Mouse (Mus musculus) heart, adult 2 months (tissue): ENCODE measurements around the gene Iglon5. TPM values are rescaled to one million over a fixed set of nuclear protein-coding genes. Genes with fewer than 3 reads are reported as not detected.

Experiments
- DNase-seq, 2 experiments: peaks; one replicate each; pipeline ENCODE4 v3.0.0; 2021
- H3K27ac ChIP-seq: fragments of 200-600 bp; 2 replicates; pipeline ENCODE4 v1.8.1; 2022
- H3K27me3 ChIP-seq: fragments of 200-500 bp; 2 replicates; pipeline ENCODE4 v1.6.1; 2012; ENCODE audit warnings: mild to moderate bottlenecking, low read length, inconsistent platforms, mixed read lengths; ENCODE audit not compliant: control insufficient read depth, insufficient read depth
- H3K36me3 ChIP-seq: fragments of 200-500 bp; 2 replicates; pipeline ENCODE4 v1.6.1; 2012; ENCODE audit warnings: low read length, inconsistent platforms; ENCODE audit not compliant: control insufficient read depth, insufficient read depth
- H3K4me1 ChIP-seq: fragments of 200-500 bp; 2 replicates; pipeline ENCODE4 v1.6.1; 2011; ENCODE audit warnings: low read length; ENCODE audit not compliant: control insufficient read depth, insufficient read depth
- H3K4me3 ChIP-seq: fragments of 200-600 bp; 2 replicates; pipeline ENCODE4 v1.8.1; 2022
- H3K79me2 ChIP-seq: fragments of 200-500 bp; replicated peaks from 2 replicates; pipeline ENCODE4 v1.6.1; 2012; ENCODE audit warnings: mild to moderate bottlenecking, inconsistent platforms, low read length, moderate library complexity, mixed read lengths; ENCODE audit not compliant: control insufficient read depth, insufficient read depth
- H3K9ac ChIP-seq: fragments of 200-500 bp; 2 replicates; pipeline ENCODE4 v1.6.1; 2012; ENCODE audit warnings: low read depth, mild to moderate bottlenecking, control low read depth, inconsistent platforms, low read length, mixed read lengths
- CTCF ChIP-seq: fragments of 200-600 bp; IDR thresholded peaks from 2 replicates; pipeline ENCODE4 v1.8.1; 2022; ENCODE audit warnings: antibody characterized with exemption, mild to moderate bottlenecking, moderate library complexity
- EP300 ChIP-seq: fragments of 200-500 bp; IDR thresholded peaks from 2 replicates; pipeline ENCODE4 v1.6.1; 2011; ENCODE audit warnings: low read depth, low read length, control low read depth; ENCODE audit not compliant: insufficient read depth
- POLR2A ChIP-seq: fragments of 200-500 bp; IDR thresholded peaks from 2 replicates; pipeline ENCODE4 v1.6.1; 2011; ENCODE audit warnings: mild to moderate bottlenecking, low read depth, low read length, control low read depth; ENCODE audit not compliant: insufficient read depth
- WGBS: fragments of 180-500 bp; shearing (Covaris S2); methylation state at CpG from one replicate; pipeline ENCODE4 v1.1.7; 2018; 5-methylcytosine and 5-hydroxymethylcytosine counted together
- intact Hi-C: fragments of 180-260 bp; cut with DNase I; formaldehyde crosslinking; loops from one replicate; pipeline ENCODE4 v1.15.1; 2025
- polyA plus RNA-seq: library from polyadenylated mRNA; depleted of rRNA; stranded (reverse); fragments of >200 nt; gene quantifications from 2 replicates; pipeline ENCODE4 v1.2.3, GENCODE M21; 2012
- total RNA-seq, 2 experiments: library from RNA; stranded (reverse); gene quantifications; 2 replicates each; pipeline ENCODE4 v1.2.3; 2021

Gene Iglon5
- total and polyA plus RNA-seq, 3 experiments = 0.14 to 0.78 (median 0.16) TPM

- Histone ChIP-seq H3K9ac (no peak overlapping the region), H3K27me3 (no peaks in the 10 kb centered on the region), H3K4me3 (no peak overlapping the region), H3K79me2 (no peaks in the 10 kb centered on the region), H3K27ac (no peak overlapping the region), H3K36me3 (no peaks in the 10 kb centered on the region), H3K4me1 (no peaks in the 10 kb centered on the region; the same call in 1 of the 2 replicates)
- no peak for DNase-seq
- 83% methylated on average over 7 of the region's 7 CpGs for WGBS
- no peak for TF ChIP-seq CTCF
- no peak for TF ChIP-seq EP300
- TF ChIP-seq POLR2A = no peak
- intact Hi-C loops = loop anchor here (10.0 kb wide), 1 partner anchor 179 kb away; no protein-coding TSS in a partner anchor
These were observed 25.9 kb downstream of the Iglon5 start for GRCm38 (mm10) chr7:43463976-43464375.

DNA sequence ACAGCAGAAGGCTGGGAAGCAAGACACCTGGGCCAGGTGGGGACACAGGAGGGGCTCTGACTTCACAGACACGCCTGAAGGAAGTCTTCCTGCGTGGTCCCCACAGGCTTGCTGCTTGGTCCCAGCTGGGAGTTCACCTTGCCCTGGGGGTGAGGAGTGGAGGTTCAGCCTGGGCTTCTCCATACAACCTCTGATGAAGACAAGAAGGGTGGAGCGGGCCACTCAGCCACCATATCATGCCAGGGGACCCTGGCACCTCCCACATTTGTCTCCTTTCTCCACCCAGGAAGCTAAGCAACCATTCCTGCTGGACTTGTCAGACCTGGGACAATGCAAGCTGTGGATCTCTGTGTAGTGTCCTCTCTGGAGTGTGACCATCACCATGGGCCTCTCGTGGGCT, 27.0 kb downstream of the Iglon5 start, which contains the start of gene Vsig10l:
Vsig10l (plus strand) TSS at position 301 of the 400 bp plus-strand sequence.
- TF ChIP-seq EP300 (no peak), POLR2A (no peak), CTCF (no peak)
- no peak within 1 kb of the TSS for H3K9ac ChIP-seq
- no peak for DNase-seq

DNA sequence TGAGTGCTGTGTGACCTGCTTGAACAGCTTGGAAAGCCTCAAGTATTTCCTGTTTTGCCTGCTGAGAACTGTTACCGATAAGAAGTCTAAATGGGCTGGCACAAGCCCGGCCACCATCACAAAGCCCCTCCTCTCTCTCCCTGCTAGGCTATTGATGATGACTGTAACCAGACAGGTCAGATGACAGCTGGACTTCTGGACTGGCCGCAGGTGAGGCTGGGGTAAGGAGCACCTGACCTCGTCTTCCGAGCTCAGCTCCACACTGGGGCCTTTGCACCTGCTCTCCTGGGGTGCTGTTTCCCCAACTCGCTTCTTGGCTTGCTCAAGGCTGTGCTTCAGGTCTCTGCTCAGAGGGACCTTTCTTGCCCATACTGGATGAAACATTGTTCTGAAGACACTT, 35.5 kb downstream of the Iglon5 start:
- 69% methylated on average over 6 of the region's 6 CpGs for WGBS
- H3K27ac ChIP-seq = no peak overlapping the region
- no peak for TF ChIP-seq CTCF
- no peak for TF ChIP-seq EP300
- TF ChIP-seq POLR2A = no peak

More for the DNA sequence above, 27.0 kb downstream of the Iglon5 start, which contains the start of gene Vsig10l:
- Histone ChIP-seq H3K36me3 (no peaks in the 10 kb centered on the region), H3K4me3 (no peak within 1 kb of the TSS), H3K4me1 (no peaks in the 10 kb centered on the region; the same call in 1 of the 2 replicates), H3K27ac (no peak within 1 kb of the TSS), H3K79me2 (no peaks in the 10 kb centered on the region), H3K27me3 (no peaks in the 10 kb centered on the region)
- intact Hi-C loops = loop anchor here (10.0 kb wide), 1 partner anchor 178 kb away; no protein-coding TSS in a partner anchor
- WGBS = 60% methylated on average over 4 of the region's 4 CpGs

DNA sequence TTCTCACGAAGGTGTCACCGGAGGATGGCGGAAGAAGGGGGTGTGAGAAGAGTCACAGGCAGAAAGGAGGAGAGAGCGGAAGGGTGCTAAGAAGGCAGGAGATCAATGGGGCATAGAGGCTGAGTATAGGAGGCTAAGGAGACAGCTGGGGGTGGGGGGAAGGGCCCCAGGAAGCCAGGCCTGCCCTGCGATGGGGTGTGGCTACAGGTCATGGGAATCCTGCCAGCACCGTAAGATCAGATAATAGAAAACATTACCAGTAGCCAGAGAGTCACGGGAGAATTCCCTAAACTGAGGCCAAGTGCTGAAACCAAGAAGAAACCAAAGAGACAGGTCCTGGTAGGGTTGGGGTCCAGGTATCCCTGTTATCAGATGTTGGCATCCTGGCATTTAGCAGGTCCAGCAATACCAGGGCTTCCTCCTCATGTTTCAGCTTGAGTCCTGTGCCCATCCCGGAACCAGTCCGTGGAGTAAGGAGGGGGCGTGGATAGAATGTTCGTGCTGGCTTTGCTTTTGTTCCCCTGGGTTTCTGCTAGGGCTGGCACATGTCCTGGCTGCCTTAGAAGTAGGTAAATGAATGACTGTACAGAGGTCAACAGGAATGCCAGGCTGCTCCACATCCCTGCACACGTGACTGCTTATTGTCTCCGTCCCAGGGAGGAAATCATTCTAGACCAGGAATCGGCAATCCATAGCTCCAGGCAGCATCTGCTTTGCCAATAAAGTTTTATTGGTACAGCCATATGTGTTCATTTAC, 36.1 kb downstream of the Iglon5 start:
- no peak overlapping the region for H3K27ac ChIP-seq
- H3K4me3 ChIP-seq = no peak overlapping the region
- H3K79me2 ChIP-seq = no peaks in the 10 kb centered on the region; the same call in 1 of the 2 replicates
- TF ChIP-seq POLR2A = no peak
- TF ChIP-seq EP300 = no peak
- H3K36me3 ChIP-seq = 0 out of 2 replicates have a peak, but pooled peaks cover 2% of the 10 kb centered on the region
- 56% methylated on average over 14 of the region's 14 CpGs for WGBS
- H3K9ac ChIP-seq = no peak overlapping the region
- no peak for DNase-seq
- no peaks in the 10 kb centered on the region for H3K27me3 ChIP-seq
- intact Hi-C loops = no loop called here
- peaks cover 9% of the 10 kb centered on the region; the same call in 1 of the 2 replicates for H3K4me1 ChIP-seq

More for the DNA sequence above, 35.5 kb downstream of the Iglon5 start:
- Histone ChIP-seq H3K79me2 (no peaks in the 10 kb centered on the region), H3K4me1 (peaks cover 8% of the 10 kb centered on the region; the same call in 1 of the 2 replicates), H3K27me3 (no peaks in the 10 kb centered on the region), H3K4me3 (no peak overlapping the region), H3K36me3 (0 out of 2 replicates have a peak, but pooled peaks cover 2% of the 10 kb centered on the region), H3K9ac (no peak overlapping the region)
- intact Hi-C loops = no loop called here
- no peak for DNase-seq

- H3K36me3 ChIP-seq = 0 out of 2 replicates have a peak, but pooled peaks cover 2% of the 10 kb centered on the region
- H3K27ac ChIP-seq = no peak overlapping the region
- no peaks in the 10 kb centered on the region for H3K27me3 ChIP-seq
- no peaks in the 10 kb centered on the region; the same call in 1 of the 2 replicates for H3K79me2 ChIP-seq
- 50% methylated on average over 4 of the region's 4 CpGs for WGBS
- intact Hi-C loops = no loop called here
- no peak overlapping the region for H3K9ac ChIP-seq
- H3K4me1 ChIP-seq = peaks cover 11% of the 10 kb centered on the region; the same call in 1 of the 2 replicates
- H3K4me3 ChIP-seq = no peak overlapping the region
- DNase-seq = no peak
- no peak for TF ChIP-seq POLR2A
- peak; percentile 43 for TF ChIP-seq CTCF
These were observed 37.3 kb downstream of the Iglon5 start for GRCm38 (mm10) chr7:43452609-43453008.

- Histone ChIP-seq H3K27me3 (no peaks in the 10 kb centered on the region), H3K4me3 (no peak overlapping the region), H3K79me2 (no peaks in the 10 kb centered on the region; the same call in 1 of the 2 replicates), H3K4me1 (peaks cover 11% of the 10 kb centered on the region; the same call in 1 of the 2 replicates), H3K27ac (no peak overlapping the region), H3K36me3 (0 out of 2 replicates have a peak, but pooled peaks cover 2% of the 10 kb centered on the region), H3K9ac (no peak overlapping the region)
- 87% methylated on average over 11 of the region's 11 CpGs for WGBS
- intact Hi-C loops = no loop called here
- TF ChIP-seq CTCF (no peak), EP300 (no peak), POLR2A (no peak)
- DNase-seq = no peak
These were observed 38.1 kb downstream of the Iglon5 start for GRCm38 (mm10) chr7:43451726-43452125.
